Mouse (Mus musculus): ENCODE results near the gene F2rl2. TPM values are rescaled to one million over a fixed set of nuclear protein-coding genes. Genes with fewer than 3 reads are reported as not detected.

The F2rl2 gene
- polyA plus RNA-seq, 1 experiment from 2014 or later = 1.7 TPM

- Histone ChIP-seq H3K27ac (ENCODE audit: low read depth, low read length) (no peak overlapping the region), H3K4me3 (ENCODE audit: low read depth, low read length) (no peak overlapping the region), H3K36me3 (ENCODE audit: control insufficient read depth, insufficient read depth, low read length) (no peaks in the 10 kb centered on the region), H3K4me1 (ENCODE audit: control insufficient read depth, insufficient read depth, low read length) (no peaks in the 10 kb centered on the region), H3K4me2 (ENCODE audit: low read depth, low read length) (no peak overlapping the region), H3K9me3 (ENCODE audit: control insufficient read depth, low read length) (no peaks in the 10 kb centered on the region), H3K9ac (replicated peaks; ENCODE audit: low read depth, low read length) (no peak overlapping the region), H3K27me3 (ENCODE audit: control insufficient read depth, insufficient read depth, low read length) (no peaks in the 10 kb centered on the region)
- ATAC-seq (ENCODE audit: low read depth) = no peak
- 84% methylated on average over 7 of the region's 7 CpGs for WGBS
Observed at GRCm38 (mm10) chr13:95747101-95747500, 50.4 kb downstream of the F2rl2 start.

GRCm38 (mm10) chr13:95747541-95747940 is 50.9 kb downstream of the F2rl2 start:
- Histone ChIP-seq H3K27me3 (ENCODE audit: control insufficient read depth, insufficient read depth, low read length) (no peaks in the 10 kb centered on the region), H3K4me2 (ENCODE audit: low read depth, low read length) (no peak overlapping the region), H3K4me3 (ENCODE audit: low read depth, low read length) (no peak overlapping the region), H3K27ac (ENCODE audit: low read depth, low read length) (no peak overlapping the region), H3K9me3 (ENCODE audit: control insufficient read depth, low read length) (no peaks in the 10 kb centered on the region), H3K36me3 (ENCODE audit: control insufficient read depth, insufficient read depth, low read length) (no peaks in the 10 kb centered on the region), H3K9ac (replicated peaks; ENCODE audit: low read depth, low read length) (no peak overlapping the region), H3K4me1 (ENCODE audit: control insufficient read depth, insufficient read depth, low read length) (no peaks in the 10 kb centered on the region)
- 86% methylated on average over 11 of the region's 11 CpGs for WGBS
- ATAC-seq (ENCODE audit: low read depth) = no peak

Other genes starting within 250 kb of the F2rl2 start
- gene S100z, start 218.1 kb upstream of the F2rl2 start, polyA plus RNA-seq (2014; fragmentation: Nextera tagmentation; extraction: Ambion mirVana) = not detected in 2 replicates
- not detected in 2 replicates for gene F2rl1, start 171.6 kb upstream of the F2rl2 start, polyA plus RNA-seq (2014; fragmentation: Nextera tagmentation; extraction: Ambion mirVana)
- 65.2 and 74.2 TPM in 2 replicates for gene F2r, start 78.4 kb upstream of the F2rl2 start, polyA plus RNA-seq (2014; fragmentation: Nextera tagmentation; extraction: Ambion mirVana)
- 2.0 and 2.8 TPM in 2 replicates for gene Iqgap2, start 195.1 kb downstream of the F2rl2 start, polyA plus RNA-seq (2014; fragmentation: Nextera tagmentation; extraction: Ambion mirVana)